18 mouse cellular contexts compared by ENCODE assay signal in the genomic region with DNA sequence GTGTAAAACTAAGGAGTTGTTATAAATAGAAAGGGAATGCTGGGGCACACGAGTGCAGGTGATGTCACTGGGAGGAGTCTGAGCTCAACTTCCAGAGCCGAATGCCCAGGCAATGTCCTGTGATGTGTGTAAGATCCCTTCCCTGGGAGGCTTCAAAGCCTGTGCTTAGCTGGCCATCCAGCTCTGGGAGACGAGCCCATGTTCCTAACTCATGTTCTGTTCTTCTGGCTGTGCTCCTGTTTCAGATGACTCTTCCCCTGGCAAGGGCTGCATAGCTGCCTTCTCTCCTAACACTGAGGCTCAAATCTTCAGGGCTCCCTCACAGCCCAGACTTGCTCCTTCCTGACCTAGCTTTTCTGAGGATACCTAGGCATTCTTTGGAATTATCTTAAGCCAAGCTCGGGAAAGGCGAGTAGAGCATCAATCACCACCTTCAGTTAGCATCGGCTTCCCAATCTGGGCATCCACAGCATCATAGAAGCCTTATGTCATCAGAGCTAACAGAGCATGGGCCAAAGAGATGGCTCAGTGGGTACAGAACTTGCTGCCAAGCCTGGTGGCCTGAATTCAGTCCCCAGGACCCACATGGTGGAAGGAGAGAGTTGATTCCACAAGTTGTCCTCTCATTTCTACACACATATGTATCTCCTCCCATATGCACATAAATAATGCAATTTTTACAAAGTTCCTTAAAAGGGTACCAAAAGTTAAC. TPM values are rescaled to one million over a fixed set of nuclear protein-coding genes. Genes with fewer than 3 reads are reported as not detected.
DNase-seq lines count a peak whose midpoint lies in the region; ATAC-seq lines count a peak whose summit lies in the region.
"Had no signal": no experiment of that assay in that cellular context is flagged by ENCODE, and none has a peak within 500 bp of the region (broad histone marks: within the 10 kb centered on the region; RNA-seq: fewer than 3 reads in every experiment).

No protein-coding gene starts in this region.

- 68% methylated on average over 6 of the region's 6 CpGs for WGBS in heart, embryonic 11.5 days (ENCODE audit: insufficient replicate concordance)

- ATAC-seq in heart, embryonic 11.5 days (replicated peaks; ENCODE audit: insufficient number of reproducible peaks, low FRiP score, low TSS enrichment): no peak
- ATAC-seq: intestine, embryonic 16.5 days; midbrain, embryonic 16.5 days had no signal

- intact Hi-C loops in heart, postnatal 10 days (cut with DNase I): no loop called here

- DNase-seq in heart, adult 18-20 months: peak; percentile 54 to 76
- peak; percentile 84 for DNase-seq in brain, adult 2 months (ENCODE audit: low read depth, low spot score)
- DNase-seq in cerebellum, postnatal 25 days: peak; percentile 43 to 44
- peak; percentile 27 to 40 for DNase-seq in heart, postnatal 10 days
- no peak for DNase-seq in testis, postnatal 14 days (ENCODE audit: low spot score)
- no peak for DNase-seq in embryo, embryonic 10.5 days (ENCODE audit: low spot score)
- DNase-seq in lung, postnatal 25 days (ENCODE audit: low spot score): no peak
- DNase-seq: kidney, postnatal 36 days; lung, postnatal 10 days; right cerebral cortex, adult 18-20 months; thymus, adult 18-20 months had no signal

- no peaks in the 10 kb centered on the region for H3K27me3 ChIP-seq in heart, embryonic 11.5 days (ENCODE audit: control insufficient read depth, insufficient read depth, low read length)
- H3K27me3 ChIP-seq: neural tube, embryonic 13.5 days had no signal

- no peaks in the 10 kb centered on the region for H3K4me1 ChIP-seq in heart, embryonic 11.5 days (ENCODE audit: control insufficient read depth, insufficient read depth, low read length)
- H3K4me1 ChIP-seq: neural tube, embryonic 13.5 days had no signal

- no peaks in the 10 kb centered on the region for H3K36me3 ChIP-seq in heart, embryonic 11.5 days (ENCODE audit: control insufficient read depth, insufficient read depth, low read length)
- H3K36me3 ChIP-seq: neural tube, embryonic 13.5 days had no signal

- H3K9me3 ChIP-seq in heart, embryonic 11.5 days (replicated peaks; ENCODE audit: control insufficient read depth, low read length): no peaks in the 10 kb centered on the region

- no peak overlapping the region for H3K4me2 ChIP-seq in heart, embryonic 11.5 days
- H3K4me2 ChIP-seq: liver, embryonic 11.5 days; neural tube, embryonic 13.5 days had no signal

- H3K9ac ChIP-seq in heart, embryonic 11.5 days (ENCODE audit: low read depth, low read length): no peak overlapping the region
- H3K9ac ChIP-seq: neural tube, embryonic 13.5 days had no signal

- no peak overlapping the region for H3K27ac ChIP-seq in heart, embryonic 11.5 days (ENCODE audit: low read depth, low read length)
- H3K27ac ChIP-seq: neural tube, embryonic 13.5 days had no signal

- no peak overlapping the region for H3K4me3 ChIP-seq in heart, embryonic 11.5 days (ENCODE audit: low read depth, low read length)
- H3K4me3 ChIP-seq: erythroblast, embryonic 14.5 days; neural tube, embryonic 13.5 days had no signal

RNA-seq across cellular contexts. Expression of gene Lgi1, which starts 52.4 kb away (rescaled TPM):
- 1 to 10 TPM; 3.3 to 5.3 TPM for total RNA-seq in heart, adult 18-20 months (2021)
- polyA plus RNA-seq in heart, embryonic 11.5 days (2014; fragmentation: Nextera tagmentation; extraction: Ambion mirVana): 0.31 and 0.84 TPM in 2 replicates
- under 1 TPM; 0.32 to 0.41 TPM for total RNA-seq in heart, postnatal 10 days (2021)
- total RNA-seq: hematopoietic stem cell, adult 5-6 weeks had no signal
- polyA plus RNA-seq: erythroblast, embryonic 14.5 days had no signal

Comparison
In these comparisons a context has a peak if more than half of its experiments do, and no peak if none do; other contexts are left out.
1. DNase-seq: peak in heart, adult 18-20 months (2 of 2), brain, adult 2 months (single experiment), cerebellum, postnatal 25 days (2 of 2) and heart, postnatal 10 days (2 of 2); none in testis, postnatal 14 days (single experiment), embryo, embryonic 10.5 days (single experiment) and lung, postnatal 25 days (single experiment).